In genomic region chr7:67954591-67955185, GRCm38 (mm10) we compare ENCODE assay signal across 8 mouse cellular contexts. TPM values are rescaled to one million over a fixed set of nuclear protein-coding genes. Genes with fewer than 3 reads are reported as not detected.
A peak's percentile ranks its signal among the peaks of the same experiment; 100 is the strongest.
DNase-seq lines count a peak whose midpoint lies in the region; ATAC-seq and TF ChIP-seq lines count a peak whose summit lies in the region.

No protein-coding gene starts in this region.

- H3K27ac ChIP-seq in heart, embryonic 11.5 days (ENCODE audit: low read depth, low read length) = peak overlapping the region; percentile 29; the same call in 1 of the 2 replicates
- no peak overlapping the region; the same call in 1 of the 2 replicates for H3K27ac ChIP-seq in hindbrain, embryonic 11.5 days (ENCODE audit: low read depth, low read length)
- peak overlapping the region; percentile 25; the same call in 1 of the 2 replicates for H3K27ac ChIP-seq in midbrain, embryonic 12.5 days (replicated peaks)

- H3K36me3 ChIP-seq in heart, embryonic 11.5 days (ENCODE audit: control insufficient read depth, insufficient read depth, low read length) = no peaks in the 10 kb centered on the region
- no peaks in the 10 kb centered on the region for H3K36me3 ChIP-seq in hindbrain, embryonic 11.5 days (ENCODE audit: control insufficient read depth, insufficient read depth, low read length)
- H3K36me3 ChIP-seq in midbrain, embryonic 12.5 days = no peaks in the 10 kb centered on the region

- H3K4me2 ChIP-seq in heart, embryonic 11.5 days = peak overlapping the region; percentile 97
- peak overlapping the region; percentile 95 for H3K4me2 ChIP-seq in hindbrain, embryonic 11.5 days (replicated peaks; ENCODE audit: low read depth, low read length)
- H3K4me2 ChIP-seq in midbrain, embryonic 12.5 days (replicated peaks) = peak overlapping the region; percentile 99

- H3K4me1 ChIP-seq in heart, embryonic 11.5 days (ENCODE audit: control insufficient read depth, insufficient read depth, low read length) = peaks cover 46% of the 10 kb centered on the region
- peaks cover 2% of the 10 kb centered on the region; the same call in 1 of the 2 replicates for H3K4me1 ChIP-seq in hindbrain, embryonic 11.5 days (replicated peaks; ENCODE audit: control insufficient read depth, insufficient read depth, low read length)
- peaks cover 53% of the 10 kb centered on the region for H3K4me1 ChIP-seq in midbrain, embryonic 12.5 days

- DNase-seq in heart, adult 9 months (ENCODE audit: low spot score in 2 of 2) = no peak
- peak; percentile 25 for DNase-seq in brain, embryonic 14.5 days (ENCODE audit: low read depth)
- DNase-seq in hindbrain, embryonic 11.5 days (ENCODE audit: low spot score) = peak; percentile 35
- no peak for DNase-seq in thymus, postnatal 10 days (ENCODE audit: low spot score in 2 of 2)
- no peak for DNase-seq in layer of hippocampus, adult 9-10 months (ENCODE audit: low spot score)
- DNase-seq in spleen, adult 18-20 months = no peak

- ATAC-seq in heart, embryonic 11.5 days (replicated peaks; ENCODE audit: insufficient number of reproducible peaks, low FRiP score, low TSS enrichment) = no peak
- no peak for ATAC-seq in hindbrain, embryonic 11.5 days (ENCODE audit: low FRiP score)
- ATAC-seq in midbrain, embryonic 12.5 days (ENCODE audit: low FRiP score, low read depth) = no peak

- no peaks in the 10 kb centered on the region for H3K27me3 ChIP-seq in heart, embryonic 11.5 days (ENCODE audit: control insufficient read depth, insufficient read depth, low read length)
- no peaks in the 10 kb centered on the region for H3K27me3 ChIP-seq in hindbrain, embryonic 11.5 days (ENCODE audit: control insufficient read depth, insufficient read depth, low read length)
- no peaks in the 10 kb centered on the region for H3K27me3 ChIP-seq in midbrain, embryonic 12.5 days

- H3K4me3 ChIP-seq in heart, embryonic 11.5 days (ENCODE audit: low read depth, low read length) = peak overlapping the region; percentile 95
- peak overlapping the region; percentile 85 for H3K4me3 ChIP-seq in hindbrain, embryonic 11.5 days (ENCODE audit: low read depth, low read length)
- H3K4me3 ChIP-seq in midbrain, embryonic 12.5 days = peak overlapping the region; percentile 88

- H3K9me3 ChIP-seq in heart, embryonic 11.5 days (replicated peaks; ENCODE audit: control insufficient read depth, low read length) = no peaks in the 10 kb centered on the region
- H3K9me3 ChIP-seq in hindbrain, embryonic 11.5 days (ENCODE audit: control insufficient read depth, low read length) = no peaks in the 10 kb centered on the region
- no peaks in the 10 kb centered on the region for H3K9me3 ChIP-seq in midbrain, embryonic 12.5 days

- no peak for TF ChIP-seq CTCF in brain, embryonic 14.5 days (IDR thresholded peaks at IDR 0.05; ENCODE audit: borderline replicate concordance, extremely low read depth, insufficient read depth, insufficient read length)

- no peak for TF ChIP-seq POLR2A in brain, embryonic 14.5 days (IDR thresholded peaks at IDR 0.05; ENCODE audit: borderline replicate concordance, extremely low read depth, insufficient read depth, insufficient read length, poor library complexity, severe bottlenecking)

- H3K9ac ChIP-seq in heart, embryonic 11.5 days (ENCODE audit: low read depth, low read length) = peak overlapping the region; percentile 98
- peak overlapping the region; percentile 97 for H3K9ac ChIP-seq in hindbrain, embryonic 11.5 days (ENCODE audit: low read depth, low read length)
- H3K9ac ChIP-seq in midbrain, embryonic 12.5 days (replicated peaks) = peak overlapping the region; percentile 97

- WGBS in heart, embryonic 11.5 days (ENCODE audit: insufficient replicate concordance) = 13% methylated on average over 10 of the region's 10 CpGs
- WGBS in hindbrain, embryonic 11.5 days = 4% methylated on average over 10 of the region's 10 CpGs
- WGBS in midbrain, embryonic 12.5 days = 3% methylated on average over 10 of the region's 10 CpGs

RNA-seq across cellular contexts. Expression of gene Igf1r, which starts 2.1 kb away (rescaled TPM):
- 16.1 and 19.3 TPM in 2 replicates for polyA plus RNA-seq in heart, embryonic 11.5 days (2014; fragmentation: Nextera tagmentation; extraction: Ambion mirVana)
- polyA plus RNA-seq in brain, embryonic 14.5 days (2012; rRNA removed) = 26.5 and 40.6 TPM in 2 replicates
- 20.5 and 35.7 TPM in 2 replicates for polyA plus RNA-seq in hindbrain, embryonic 11.5 days (2014; fragmentation: Nextera tagmentation; extraction: Ambion mirVana)
- 36.9 and 37.6 TPM in 2 replicates for polyA plus RNA-seq in midbrain, embryonic 12.5 days (2016; fragmentation: Nextera tagmentation; extraction: Ambion mirVana)

Comparison
In these comparisons a context has a peak if more than half of its experiments do, and no peak if none do; other contexts are left out.
1. DNase-seq: peak in brain, embryonic 14.5 days (single experiment) and hindbrain, embryonic 11.5 days (single experiment); none in heart, adult 9 months (0 of 2), thymus, postnatal 10 days (0 of 2), layer of hippocampus, adult 9-10 months (single experiment) and spleen, adult 18-20 months (0 of 2).
2. Peak in every context shown above with its lines, with median percentiles within 50 percentile points of each other: H3K4me2 ChIP-seq, H3K4me3 ChIP-seq and H3K9ac ChIP-seq.